Mouse (Mus musculus) stomach, postnatal 0 days (tissue): Measurements from ENCODE around the gene Tmem270.
A peak's percentile ranks its signal among the peaks of the same experiment; 100 is the strongest.

Experiments used
- CTCF ChIP-seq: IDR thresholded peaks from 2 replicates; pipeline ENCODE4 v1.5.1; 2016; ENCODE audit warnings: antibody characterized with exemption, low read depth, mild to moderate bottlenecking, moderate library complexity
- EP300 ChIP-seq: optimal IDR thresholded peaks from 2 replicates; pipeline ENCODE3; 2016; ENCODE audit warnings: antibody characterized with exemption

DNA sequence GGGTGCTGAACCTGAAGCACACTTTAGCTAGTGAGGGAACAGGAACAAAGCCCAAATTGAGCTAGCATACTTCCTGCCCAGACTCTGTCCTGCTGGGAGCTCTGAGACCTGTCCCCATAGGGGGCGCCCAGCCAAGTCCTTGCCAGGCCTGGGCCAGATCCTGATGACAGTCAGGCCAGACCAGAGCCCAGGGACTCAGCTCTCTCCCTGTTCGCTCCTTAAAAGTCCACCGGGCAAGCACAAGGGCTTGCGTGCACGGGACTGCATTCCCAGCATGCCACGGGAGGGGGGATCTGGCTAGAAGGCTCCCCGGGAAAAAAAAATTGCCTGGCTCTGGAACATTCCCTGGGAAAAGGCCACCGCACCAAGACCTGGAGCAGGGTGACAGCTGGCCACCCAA, 41.4 kb downstream of the Tmem270 start:
- TF ChIP-seq EP300 (no peak), CTCF (peak; percentile 34)
